Mouse (Mus musculus) lung, adult 18-20 months (tissue): Measurements from ENCODE around the gene Dnah12.
"Not testable (repeated sequence)": the region's sequence is repeated elsewhere in the genome, so short reads cannot be mapped to it uniquely, and the experiment has no call there.

Source experiments
- DNase-seq, 2 experiments: peaks; one replicate each; pipeline ENCODE4 v3.0.0; 2022; ENCODE audit warnings: mixed read lengths in 2 of 2

Dnah12 gene

DNA sequence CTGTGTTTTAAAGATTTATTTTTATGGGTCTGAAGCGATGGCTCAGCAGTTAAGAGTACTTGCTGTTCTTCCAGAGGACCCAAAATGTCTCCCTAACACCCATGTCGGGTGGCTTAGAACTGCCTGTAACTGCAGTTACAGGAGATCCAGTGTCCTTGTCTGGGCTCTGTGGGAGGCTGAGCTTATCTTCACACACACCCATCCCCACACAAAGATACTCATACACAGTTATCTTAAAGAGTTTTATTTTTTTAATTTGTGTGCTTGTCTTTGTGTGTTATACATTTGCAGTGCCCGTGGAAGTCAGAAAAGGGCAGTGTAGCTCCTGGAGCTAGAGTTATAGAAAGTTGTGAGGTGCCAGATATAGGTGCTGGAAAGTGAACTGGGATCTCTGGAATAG lies 197.7 kb downstream of the Dnah12 start:
- DNase-seq = no peak

DNA sequence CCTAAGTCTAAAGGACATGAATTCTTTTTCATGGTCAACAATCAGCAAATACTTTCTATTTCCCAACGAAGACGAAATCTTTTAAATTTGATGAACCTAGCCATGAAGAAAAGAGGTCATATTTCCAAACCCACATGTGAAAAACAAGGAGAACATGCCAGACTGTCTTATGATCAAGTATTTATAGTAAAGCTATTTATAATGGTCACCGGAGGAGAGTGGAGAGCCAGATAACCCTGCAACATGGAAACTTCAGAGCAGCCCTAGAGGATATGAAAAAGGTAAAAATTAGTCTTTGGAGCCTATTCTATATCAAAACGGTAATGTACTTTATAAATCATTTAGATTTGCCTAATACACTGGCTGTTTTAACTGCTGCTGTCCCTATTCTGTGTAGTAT lies 201.3 kb downstream of the Dnah12 start, which contains the start of gene Asb14:
Gene Asb14 (plus strand): TSS at position 166 of the 400 bp plus-strand sequence.
- DNase-seq = no peak

DNA sequence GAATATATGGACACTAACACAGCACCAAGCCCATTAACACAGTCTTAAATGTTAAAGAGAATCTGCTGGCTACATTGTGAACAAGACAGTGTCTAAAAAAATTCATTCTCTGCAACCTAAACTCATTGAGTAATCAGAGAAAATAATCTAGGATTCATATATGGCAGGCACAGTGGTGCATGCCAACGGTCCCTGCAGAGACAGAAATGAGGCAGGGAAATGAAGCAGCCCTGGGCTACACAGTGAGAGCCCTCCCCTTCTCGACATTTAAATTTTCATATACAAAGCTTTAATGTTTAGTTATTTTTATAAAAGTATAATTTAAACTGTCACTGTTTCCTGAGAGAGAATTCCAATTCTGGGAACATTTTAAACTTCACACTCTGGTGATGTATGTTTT lies 206.4 kb downstream of the Dnah12 start:
- no peak for DNase-seq

DNA sequence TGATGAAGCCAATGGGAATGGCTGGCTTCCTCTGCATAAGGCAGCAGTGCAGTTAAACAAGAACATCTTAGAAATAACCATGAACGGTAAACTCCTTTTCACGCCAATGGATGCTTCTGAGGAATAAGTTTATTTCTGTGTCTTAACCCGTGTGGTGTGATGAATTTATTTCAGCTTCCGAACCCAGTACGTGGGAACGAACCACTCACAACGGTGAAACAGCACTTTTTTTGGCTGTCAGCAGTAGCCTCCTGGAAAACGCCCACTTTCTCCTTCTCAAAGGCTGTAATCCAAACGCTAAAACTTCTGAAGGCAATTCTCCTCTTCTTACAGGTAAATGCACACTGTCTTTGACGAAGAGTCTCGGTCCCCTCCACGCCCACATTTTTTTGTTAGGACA lies 207.8 kb downstream of the Dnah12 start:
- DNase-seq = no peak

DNA sequence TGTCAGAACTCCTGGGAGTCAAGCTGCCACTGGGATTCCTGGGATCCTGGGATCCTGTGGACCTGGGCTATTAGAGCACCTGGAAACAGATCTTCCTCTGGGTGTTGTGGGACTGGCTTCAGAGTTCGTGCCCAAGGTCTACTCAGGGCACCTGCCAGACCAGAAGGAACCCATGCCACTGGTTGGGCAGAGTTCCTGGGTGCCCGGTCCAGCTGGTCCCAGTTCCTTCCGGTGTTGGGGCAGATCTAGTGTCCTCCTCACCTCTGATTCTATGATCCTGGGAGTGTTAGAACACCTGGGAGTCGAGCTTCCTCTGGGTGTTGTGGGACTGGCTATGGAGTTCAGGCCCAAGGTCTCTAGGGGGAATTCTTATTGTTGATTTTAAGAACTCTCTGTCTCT lies 214.3 kb downstream of the Dnah12 start:
- DNase-seq = no peak

DNA sequence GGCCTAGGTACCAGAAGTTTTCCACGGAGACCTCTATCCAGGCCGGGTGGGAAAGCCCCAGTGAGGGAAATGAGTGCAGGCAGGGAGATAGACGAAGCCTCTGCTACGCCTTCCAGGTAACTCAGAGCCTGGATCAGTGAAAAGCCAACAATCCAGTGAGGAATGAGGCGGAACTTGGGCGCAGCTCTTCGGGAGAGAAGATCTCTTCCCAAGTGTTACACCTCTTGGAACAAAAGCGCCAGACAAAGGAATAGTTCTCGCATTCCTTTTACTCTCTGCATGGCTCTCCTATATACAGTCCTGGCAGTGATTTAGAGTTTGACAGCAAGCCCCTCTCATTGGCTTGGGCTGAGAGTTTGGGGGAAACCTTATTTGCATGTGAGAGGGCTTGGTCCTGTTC lies 217.4 kb downstream of the Dnah12 start:
- not testable (repeated sequence) for DNase-seq

DNA sequence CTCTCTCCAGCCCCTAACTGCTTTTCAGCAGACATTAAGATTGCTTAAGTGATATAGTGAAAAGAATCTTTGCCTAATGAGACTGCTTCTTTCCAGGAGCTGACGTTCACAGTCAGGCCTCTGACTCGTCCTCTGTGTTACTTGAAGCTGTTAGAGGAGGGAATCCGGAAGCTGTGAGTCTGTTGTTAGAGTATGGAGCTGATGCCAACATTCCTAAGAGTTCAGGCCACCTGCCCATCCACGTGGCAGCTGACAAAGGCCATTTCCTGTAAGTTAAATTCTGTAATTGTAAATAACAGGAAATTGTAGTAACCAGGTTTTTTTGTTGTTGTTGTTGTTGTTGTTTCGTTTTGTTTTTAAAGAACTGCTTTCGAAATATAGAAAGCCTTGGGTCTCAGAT lies 218.1 kb downstream of the Dnah12 start:
- peak; percentile 6 to 40 for DNase-seq

DNA sequence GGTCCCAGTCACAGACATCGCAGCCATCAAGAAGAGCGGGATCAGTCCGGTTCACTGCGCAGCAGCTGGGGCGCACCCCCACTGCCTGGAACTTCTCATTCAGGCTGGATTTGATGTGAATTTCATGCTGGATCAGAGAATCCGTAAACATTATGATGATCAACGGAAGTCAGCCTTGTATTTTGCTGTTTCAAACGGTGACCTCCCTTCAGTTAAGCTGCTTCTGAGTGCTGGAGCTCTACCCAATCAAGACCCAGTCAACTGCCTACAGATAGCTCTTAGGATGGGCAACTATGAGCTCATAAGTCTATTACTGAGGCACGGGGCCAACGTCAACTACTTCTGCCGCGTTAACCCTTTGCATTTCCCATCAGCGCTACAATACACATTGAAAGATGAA lies 218.8 kb downstream of the Dnah12 start:
- DNase-seq = no peak

DNA sequence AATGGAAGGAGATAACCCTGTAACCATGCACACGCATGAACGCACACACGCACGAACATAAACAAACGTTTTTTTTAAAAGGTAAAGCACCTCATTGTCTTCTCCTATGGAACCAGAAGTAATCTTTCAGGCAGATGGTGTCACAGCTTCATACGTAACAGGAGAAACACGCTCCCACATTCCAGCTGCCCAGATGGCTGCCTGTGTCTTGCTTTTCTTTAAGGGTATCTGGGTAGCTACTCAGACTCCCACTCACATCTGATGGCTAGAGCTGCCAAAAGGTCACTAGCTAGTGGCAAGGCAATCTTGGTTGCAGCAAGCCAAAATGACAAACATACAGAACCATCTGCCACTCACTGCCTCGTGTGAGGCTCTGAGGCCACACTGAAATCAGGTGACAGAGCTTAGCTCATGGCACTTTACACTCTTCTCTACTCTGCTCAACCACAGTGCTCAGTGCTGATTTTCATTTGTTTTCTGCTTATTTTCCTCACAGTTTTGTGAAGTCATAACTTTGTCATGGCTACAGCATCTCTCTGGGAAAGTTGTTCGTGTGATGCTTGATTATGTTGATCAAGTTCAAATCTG lies 220.7 kb downstream of the Dnah12 start:
- no peak for DNase-seq

DNA sequence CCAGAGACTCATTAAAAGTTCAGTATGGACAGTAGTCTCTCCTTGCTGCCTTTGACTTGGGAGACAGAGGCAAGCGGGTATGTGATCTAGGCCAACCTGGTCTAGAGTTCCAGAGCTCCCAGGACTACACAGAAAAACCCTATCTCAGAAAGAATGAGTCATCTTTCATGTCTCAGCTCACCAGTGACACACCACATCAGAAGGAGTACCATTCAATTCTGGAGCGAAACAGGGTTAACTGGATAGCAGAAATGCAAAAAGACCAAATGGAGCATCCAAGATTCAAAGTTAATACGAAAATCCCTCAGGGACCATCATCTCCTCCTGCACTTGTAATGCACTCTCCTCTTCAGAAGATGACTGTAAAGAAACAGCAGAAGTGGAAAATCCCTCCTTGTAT lies 226.2 kb downstream of the Dnah12 start:
- DNase-seq = no peak

DNA sequence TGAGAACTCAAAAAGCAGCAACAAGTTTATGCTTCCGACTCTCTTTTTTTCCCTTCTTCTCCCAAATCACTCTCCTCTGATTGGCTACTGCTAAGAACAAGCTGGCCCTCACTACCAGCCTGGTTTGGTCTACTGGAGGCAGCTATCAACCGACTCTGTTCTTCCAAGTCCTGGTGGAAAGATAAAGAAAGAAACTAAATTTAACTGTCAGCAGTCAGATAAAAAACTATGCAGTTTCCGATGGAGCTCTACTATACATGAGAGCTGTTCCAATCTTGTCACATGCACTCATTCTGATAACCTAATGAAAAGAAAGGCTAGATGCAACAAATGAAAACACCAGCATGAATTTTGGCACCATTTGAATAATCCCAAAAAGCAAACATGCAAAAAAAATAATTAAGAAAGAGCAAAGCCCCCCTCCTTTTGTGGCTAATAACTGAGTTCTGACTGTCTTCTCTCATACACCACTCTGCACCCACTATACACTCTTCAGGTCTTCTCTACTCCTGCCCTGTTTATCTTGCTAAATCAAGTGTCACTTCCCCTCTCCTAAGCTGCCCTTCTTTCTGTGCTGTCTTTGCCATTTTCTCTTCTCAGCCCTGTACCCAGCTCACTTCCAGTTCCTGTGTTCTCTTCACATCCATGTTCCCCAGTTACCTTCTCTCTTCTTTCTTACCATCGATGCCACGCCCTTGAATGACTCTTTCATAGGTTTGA lies 230.8 kb downstream of the Dnah12 start:
- DNase-seq = no peak

DNA sequence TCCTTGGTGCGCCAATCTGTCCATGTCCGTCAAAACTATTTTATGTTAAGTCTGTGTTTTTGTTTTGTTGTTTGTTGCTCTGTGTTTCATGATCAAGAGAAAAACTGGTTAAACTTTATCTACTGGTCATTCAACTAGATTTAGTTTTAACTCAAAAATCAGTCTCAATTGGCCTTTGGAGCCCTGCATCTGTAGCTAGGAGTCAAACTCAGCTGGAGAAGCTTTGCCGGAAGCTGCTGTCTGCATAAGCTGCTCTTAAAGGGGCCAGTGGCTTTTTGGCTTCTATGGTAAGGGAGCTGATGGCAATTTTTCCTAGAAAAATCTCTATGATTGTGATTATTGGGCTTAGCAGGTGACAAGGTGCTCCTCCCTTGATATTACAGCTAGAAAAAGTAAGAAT lies 241.8 kb downstream of the Dnah12 start:
- DNase-seq = no peak

DNA sequence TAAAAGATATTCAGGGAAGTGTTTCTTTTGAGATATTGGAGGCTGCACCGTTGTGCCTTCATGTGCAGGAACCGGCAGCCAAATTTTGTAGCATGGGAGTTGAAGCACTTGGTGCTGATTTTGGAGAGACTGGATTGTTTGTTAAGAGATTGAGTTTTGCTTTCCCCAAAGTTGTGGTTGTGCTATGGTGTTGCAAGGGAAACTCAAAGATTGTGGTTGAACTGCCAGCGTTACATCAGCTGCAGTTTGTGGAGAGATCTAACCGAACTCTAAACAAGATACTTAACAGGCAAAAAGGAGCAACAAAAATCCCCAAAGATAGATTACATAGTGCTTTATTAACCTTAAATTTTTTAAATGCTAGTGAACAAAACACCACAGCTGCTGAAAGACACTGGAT lies 242.5 kb downstream of the Dnah12 start:
- DNase-seq = no peak
